Mouse (Mus musculus) left cerebral cortex, adult 18-20 months (tissue): Measurements from ENCODE around the gene Cblb. TPM values are rescaled to one million over a fixed set of nuclear protein-coding genes. Genes with fewer than 3 reads are reported as not detected.

ENCODE experiments used
- DNase-seq, 2 experiments: peaks; one replicate each; pipeline ENCODE4 v3.0.0; 2021 to 2022; ENCODE audit warnings: low spot score in 2 of 2, mixed read lengths in 1 of 2
- total RNA-seq, 2 experiments: library from RNA; stranded (reverse); gene quantifications; 2 replicates each; pipeline ENCODE4 v1.2.3; 2021

Cblb gene
- total RNA-seq, 2 experiments from 2014 or later, result 18.6 to 19.4 TPM

- DNase-seq, result no peak
Observed at GRCm38 (mm10) chr16:52038283-52038682, 7.3 kb downstream of the Cblb start.

DNA sequence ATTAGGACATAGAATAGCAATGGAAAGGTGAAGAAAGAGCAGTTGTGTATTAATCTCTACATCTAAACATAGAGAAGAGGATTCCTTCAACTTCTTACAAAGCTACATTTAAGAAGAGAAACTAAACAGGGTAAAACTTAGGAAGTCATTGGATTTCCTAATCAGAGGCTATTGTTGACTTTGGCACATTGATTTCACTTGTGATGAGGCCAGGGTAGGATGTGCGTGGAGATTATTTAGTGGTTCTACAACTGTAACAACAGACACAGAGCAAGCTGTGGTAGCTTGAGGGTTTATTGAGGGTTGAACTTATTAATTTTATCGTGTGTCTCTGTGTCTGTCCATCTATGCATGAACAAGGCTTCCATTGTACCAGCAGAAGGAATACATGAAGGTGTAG lies 7.8 kb downstream of the Cblb start:
- no peak for DNase-seq

DNA sequence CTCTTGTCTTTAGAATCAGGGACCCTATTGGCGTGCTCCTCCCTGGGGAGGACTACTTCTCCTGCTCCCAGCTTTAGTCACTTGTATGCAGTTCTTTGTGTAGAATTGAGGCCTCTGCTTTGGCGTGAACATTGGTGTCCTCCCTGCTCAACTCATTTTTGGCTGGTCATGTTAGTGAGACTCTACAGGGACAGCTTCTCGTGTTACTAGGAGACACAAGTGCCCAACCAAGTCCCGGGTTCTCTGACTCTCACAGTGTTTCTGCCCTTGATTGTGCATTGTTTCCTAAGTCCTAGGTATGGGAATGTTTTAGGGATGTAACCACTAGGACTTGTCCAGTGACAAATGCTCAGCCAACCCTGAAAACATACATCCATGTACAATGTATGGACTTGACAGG lies 9.9 kb downstream of the Cblb start:
- DNase-seq, result no peak

GRCm38 (mm10) chr16:52042667-52043379 lies 11.8 kb downstream of the Cblb start:
- DNase-seq, result no peak

DNA sequence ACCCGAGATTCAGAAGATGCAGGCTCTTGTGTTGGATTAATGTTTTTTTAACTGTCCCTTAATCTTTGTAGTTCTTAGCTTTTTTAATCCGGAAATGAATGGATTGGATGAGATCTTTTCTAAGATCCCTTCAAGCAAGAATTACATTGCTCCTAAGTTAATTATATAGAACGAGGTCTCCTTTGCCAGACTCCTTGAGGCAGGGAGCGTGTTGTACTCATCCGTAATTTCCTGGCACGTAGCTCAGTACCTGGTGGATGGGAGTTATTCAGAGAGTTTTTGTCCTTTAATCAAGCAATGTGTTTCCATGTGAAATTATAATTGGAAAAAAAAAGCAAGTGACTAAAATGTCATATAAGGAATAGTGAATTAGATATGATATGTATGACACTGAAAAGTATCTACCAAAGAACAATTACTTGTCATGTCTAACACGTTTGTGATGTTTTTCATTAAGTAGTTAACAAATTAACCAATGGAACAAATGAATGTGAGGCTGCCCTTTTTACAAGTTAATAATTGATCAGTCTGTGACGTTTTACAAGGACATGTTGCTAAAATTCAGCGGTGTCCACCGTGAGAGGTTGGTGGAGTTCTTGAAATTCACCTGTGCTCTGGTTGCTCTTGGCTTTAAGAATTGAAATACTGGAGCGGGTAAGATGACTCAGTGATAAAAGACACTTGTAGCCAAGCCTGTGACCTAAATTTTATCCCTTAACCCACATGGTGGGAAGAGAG lies 12.5 kb downstream of the Cblb start:
- DNase-seq, result no peak

- no peak for DNase-seq
Observed at GRCm38 (mm10) chr16:52044518-52044917, 13.5 kb downstream of the Cblb start.

DNA sequence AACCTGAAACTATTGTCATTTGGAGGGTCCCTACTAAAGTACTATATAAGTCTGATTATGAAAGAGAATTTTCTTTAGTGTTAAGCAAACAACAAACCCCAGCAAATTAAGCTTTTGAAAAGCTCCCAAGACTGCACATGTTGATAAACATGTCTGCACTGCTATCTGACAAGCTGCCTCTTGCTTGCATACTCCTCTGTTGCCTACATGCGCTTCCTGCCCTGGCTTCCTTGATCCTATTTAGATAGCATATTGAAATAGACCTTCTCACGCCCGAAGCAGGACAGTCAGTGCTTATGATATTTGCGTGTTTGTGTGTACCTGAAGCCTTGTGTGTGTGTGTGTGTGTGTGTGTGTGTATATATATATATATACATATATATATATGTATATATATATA lies 14.0 kb downstream of the Cblb start:
- no peak for DNase-seq

- DNase-seq, result no peak
Observed at GRCm38 (mm10) chr16:52046464-52046863, 15.4 kb downstream of the Cblb start.

DNA sequence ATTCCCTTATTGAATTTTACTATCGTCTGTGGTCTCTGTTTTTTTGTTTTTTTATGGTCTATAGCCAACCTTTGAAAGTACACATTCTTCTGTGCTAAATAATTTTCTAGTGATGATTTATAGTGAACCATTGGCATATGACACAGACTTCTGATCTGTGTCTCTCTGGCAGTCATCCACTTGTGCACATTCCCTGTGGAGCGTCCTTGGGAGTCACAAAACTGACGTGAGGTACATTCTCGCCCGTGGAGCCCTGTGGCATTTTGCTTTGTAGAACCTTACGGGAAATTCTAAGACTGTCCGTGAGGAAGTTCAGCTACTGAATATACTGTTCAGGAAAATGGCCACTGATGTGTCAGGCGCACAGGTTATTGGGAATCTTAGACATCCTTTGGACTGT lies 20.1 kb downstream of the Cblb start:
- DNase-seq, result no peak

DNA sequence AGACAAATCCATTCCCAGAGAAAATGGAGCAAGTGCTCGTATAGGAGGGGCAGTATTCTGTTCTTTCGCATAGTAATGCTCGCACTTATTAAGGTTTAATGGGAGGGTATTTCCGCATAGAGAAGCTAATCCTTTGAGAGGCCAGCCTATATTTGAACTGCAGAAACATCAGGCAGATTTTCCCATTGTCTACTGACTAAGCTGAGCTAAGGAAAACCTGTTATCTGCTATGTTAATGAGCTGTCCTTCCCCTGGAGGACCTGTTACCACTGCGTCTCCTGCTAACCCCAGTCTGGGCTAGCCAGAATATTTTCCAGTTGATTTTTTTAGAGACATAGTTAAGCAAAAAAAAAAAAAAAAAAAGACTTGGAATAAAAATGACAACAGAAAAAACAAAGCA lies 21.7 kb downstream of the Cblb start:
- no peak for DNase-seq

DNA sequence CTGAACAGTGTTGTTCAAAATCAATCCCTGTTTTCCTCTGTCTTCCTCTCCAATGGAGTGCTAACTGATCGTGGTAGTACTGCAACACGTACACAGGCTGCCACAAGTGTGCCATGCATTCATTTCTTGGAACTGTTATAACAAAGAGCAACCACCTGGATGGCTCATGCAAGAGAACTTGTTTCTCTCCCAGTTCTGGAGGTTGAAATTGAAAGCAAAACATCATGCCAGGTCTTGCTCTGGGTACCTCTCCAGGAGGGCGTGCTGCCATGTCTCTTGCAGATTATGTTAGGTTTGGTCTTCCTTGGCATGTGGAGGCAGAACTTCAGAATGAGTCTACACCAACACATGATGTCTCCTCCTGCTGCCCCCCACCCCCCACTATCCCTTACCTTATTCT lies 24.2 kb downstream of the Cblb start:
- no peak for DNase-seq

DNA sequence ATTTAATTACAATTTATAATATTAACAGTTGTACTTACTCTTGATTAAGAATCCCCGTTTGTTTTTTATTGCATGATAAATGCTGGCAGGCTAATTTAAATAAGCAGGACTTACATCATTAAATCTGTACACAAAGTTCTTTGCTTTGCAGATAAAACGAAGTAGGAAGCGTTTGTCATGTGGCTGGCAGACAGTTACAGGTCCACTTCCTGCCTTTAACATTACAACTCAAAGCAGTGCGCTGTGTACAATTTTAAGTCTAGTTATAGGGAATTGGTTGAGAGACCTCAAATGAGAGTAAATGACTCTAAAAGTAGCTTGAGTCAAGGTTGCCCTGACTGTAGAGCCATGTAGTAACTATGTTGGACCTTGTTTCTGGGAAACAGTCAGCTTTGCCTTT lies 25.1 kb downstream of the Cblb start:
- no peak for DNase-seq

- DNase-seq, result no peak
Observed at GRCm38 (mm10) chr16:52057335-52057734, 26.3 kb downstream of the Cblb start.

DNA sequence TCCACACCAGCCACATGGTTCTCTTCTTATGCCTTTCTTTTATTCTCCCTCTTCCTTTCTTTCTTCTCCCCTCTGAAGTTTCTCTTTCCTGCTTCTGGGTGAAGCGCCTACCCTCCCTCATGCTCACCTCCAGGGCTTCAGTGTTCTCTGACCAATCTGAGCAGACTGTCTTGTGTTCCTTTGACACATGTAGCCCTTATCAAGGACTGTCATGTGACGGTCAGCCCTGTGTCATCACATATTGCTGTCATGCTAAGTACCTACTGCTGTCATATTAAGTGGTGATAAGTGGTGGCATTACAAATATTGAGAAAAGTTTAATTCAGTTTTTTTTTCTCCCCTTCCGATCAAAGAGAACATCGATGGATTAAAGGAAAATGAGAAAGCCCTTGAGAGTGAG lies 28.5 kb downstream of the Cblb start:
- DNase-seq, result no peak

DNA sequence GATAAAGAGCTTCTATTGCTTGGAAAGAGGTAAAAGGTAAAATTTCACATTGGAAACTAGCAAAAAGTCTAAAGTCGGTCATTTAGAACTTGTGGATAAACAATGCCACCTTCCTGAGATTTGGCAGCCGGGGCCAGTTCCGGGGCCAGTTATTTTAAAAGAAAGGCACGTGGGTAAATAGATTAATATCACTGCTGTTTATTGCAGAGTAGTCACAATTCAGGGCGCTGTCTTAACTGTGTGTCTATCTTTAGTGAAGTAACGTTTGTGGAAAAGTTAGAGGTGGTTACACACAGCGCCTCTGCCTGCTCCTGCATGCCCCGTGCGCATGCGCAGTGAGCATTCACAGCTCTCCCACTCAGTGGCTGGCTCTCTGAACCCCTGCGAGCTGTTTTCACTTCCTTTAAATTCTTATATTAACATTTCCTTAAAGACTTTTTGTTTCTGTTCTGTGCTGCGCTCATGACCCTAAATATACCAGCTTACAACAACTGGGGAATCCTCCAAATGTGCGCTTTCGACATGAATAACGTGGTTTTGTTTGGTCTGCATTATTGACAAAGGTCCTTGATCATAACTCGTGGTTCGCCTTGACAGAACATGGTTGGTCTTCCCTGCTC lies 29.2 kb downstream of the Cblb start:
- peak; percentile 44 to 56 for DNase-seq

GRCm38 (mm10) chr16:52061015-52061481 lies 30.0 kb downstream of the Cblb start:
- no peak for DNase-seq

DNA sequence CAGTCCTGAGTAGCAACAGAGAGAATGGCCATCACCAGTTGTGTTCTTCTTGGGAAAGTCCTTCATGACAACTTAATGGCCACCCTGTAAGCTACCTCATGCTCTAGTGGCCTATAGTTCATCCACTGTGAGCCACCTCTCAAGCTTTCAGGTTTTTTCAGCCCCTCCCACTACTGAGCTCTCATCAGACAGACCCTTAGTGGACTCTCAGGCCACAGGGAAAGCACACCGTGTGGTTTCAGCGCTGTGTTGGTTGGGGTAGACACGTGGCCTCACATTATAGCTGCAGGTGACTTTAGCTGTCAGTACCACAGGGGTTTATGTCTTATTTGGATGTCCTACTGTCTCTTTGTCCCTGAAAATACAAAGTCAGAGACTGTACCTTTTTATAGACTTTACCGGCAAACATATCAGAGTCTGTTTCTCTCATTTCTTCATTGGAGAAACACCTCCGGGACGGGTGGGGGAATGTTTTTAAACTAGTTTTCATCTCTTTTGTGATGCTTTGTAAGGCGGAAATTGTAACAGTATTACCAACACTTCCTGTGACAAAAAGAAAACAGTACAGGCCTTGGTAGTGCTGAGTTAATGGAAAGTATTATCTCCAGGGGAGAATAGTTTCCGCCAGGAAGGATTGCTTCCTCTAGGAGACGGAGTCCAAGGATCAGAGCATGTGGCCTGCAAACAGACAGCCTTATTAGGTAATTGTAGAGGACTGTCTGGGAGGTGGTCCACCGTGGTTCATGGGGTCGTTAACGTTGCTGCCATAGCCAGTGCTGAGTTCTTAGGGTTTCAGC lies 33.5 kb downstream of the Cblb start:
- DNase-seq, result no peak

DNA sequence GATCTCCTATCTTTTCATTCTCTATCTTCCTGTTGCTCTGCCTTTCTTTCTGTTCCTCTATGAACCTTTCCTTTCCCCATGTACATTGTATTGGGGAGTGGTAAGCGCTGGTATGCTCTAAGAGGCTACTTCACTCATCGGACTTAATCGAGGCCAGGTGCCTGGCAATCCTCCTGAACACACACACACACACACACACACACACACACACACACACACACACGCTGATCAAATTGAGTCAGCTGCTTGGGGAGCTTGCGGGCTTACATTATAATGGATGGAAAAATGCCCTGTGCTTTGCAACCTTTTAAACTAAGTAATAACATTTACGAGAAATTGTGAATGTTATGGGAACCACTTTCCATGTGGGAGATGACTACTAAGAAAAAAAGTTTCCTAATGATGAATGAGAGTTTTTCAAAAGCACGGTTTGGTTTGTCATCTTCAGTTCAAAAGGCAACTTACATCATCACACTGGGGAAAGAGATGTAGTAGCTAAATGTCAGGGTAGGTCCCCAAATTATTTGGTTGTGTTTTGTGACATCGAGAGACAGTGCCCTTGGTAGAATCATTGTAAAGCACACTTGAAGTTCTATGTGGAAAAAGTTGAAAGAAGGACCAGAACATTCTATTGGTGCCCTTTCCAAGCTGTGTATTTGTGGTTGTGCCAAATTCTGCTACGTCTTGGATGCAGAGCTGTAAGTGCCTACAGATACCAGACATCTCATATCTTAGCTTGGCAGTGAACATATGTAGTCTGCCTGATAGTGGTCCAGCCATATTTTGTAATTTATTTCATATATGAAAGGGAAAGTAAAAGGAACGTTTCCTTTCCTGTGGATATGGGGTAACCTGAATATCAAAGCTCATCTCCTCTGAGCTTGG lies 36.8 kb downstream of the Cblb start:
- DNase-seq, result no peak

GRCm38 (mm10) chr16:52068517-52068874 lies 37.5 kb downstream of the Cblb start:
- DNase-seq, result no peak

GRCm38 (mm10) chr16:52069648-52070047 lies 38.6 kb downstream of the Cblb start:
- no peak for DNase-seq

DNA sequence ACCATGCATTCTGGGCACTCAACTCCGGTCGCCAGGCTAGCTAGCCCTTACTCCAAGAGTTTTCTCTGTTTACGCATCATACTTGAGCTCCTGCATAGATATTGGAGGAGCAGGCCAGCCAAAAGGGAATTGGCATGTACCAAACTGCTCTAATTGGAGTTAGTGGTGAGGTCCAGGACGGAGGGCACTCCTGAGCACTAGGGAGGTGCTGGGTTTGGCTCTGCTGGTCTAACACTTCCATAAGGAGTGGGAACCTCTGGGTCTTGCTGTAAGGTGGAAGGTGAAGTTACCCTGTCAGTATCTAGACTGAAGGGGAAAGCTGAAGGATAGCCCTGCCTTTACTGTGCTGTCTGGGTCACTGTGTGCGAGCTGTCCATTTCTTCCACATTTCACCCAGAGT lies 39.1 kb downstream of the Cblb start:
- no peak for DNase-seq
